Mouse (Mus musculus) stomach, postnatal 0 days (tissue): Measurements from ENCODE around the gene Tmem119.
"Not testable (repeated sequence)": the region's sequence is repeated elsewhere in the genome, so short reads cannot be mapped to it uniquely, and the experiment has no call there.

Experiments
- CTCF ChIP-seq: IDR thresholded peaks from 2 replicates; pipeline ENCODE4 v1.5.1; 2016; ENCODE audit warnings: antibody characterized with exemption, low read depth, mild to moderate bottlenecking, moderate library complexity
- EP300 ChIP-seq: optimal IDR thresholded peaks from 2 replicates; pipeline ENCODE3; 2016; ENCODE audit warnings: antibody characterized with exemption

DNA sequence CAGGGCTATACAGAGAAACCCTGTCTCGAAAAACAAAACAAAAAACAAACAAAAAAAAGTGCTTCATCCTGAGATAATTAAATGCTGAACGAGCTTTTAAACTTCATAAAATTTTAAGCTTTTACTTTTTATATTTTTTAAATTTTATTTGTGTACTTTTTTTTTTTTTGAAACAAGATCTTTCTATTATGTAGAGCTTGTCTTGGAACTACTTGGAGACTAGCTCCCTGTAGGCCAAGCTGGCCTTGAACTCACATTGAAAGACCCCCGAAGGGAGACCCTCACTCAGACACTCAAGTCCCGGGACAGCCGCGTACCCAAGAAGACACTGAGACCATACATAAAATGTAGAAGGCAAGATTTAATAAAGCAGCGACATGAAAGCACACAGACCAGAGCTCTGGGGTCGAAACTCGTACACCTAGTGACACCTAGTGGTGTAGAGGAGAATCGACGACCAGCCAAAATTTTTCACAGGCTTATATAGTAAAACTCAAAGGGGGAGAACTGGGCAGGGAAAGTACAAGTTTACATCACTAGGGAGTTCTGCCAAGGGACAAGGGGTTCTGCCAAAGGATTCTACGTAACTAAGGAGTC is 11.6 kb upstream of the Tmem119 start:
- not testable (repeated sequence) for TF ChIP-seq EP300
- TF ChIP-seq CTCF: peak; percentile 62
